Mouse (Mus musculus) kidney, adult 2 months (tissue): ENCODE data around the gene Cdh12.

Experiments
- CTCF ChIP-seq: fragments of 200-500 bp; conservative IDR thresholded peaks from 2 replicates; pipeline ENCODE4 v1.5.1; 2011; ENCODE audit warnings: low read depth, mild to moderate bottlenecking, control low read depth, low read length, moderate library complexity, mixed read lengths; ENCODE audit not compliant: insufficient read depth, insufficient read length
- POLR2A ChIP-seq: fragments of 200-500 bp; IDR thresholded peaks from one replicate; pipeline ENCODE4 v1.6.1; 2011; ENCODE audit warnings: low read depth, low read length, control low read depth

DNA sequence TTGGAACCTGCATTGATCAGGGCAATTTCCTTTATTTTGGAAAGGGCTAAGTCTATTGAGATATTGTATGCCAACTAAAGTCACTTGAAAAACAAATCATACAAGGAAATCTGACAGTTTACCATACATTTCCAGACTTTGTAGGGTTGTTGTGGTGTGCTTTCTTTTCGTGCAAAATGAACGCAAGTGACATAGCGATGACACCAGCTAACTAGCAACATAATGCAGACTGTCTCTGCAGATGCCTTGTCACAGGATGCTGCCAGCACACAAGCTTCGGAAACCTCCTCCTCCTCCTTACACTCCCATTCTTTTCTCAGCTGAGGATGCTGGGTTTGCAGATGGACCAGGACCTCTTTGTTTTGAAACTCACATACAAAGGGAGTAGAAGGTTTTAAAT, 731.1 kb downstream of the Cdh12 start:
- TF ChIP-seq POLR2A (no peak), CTCF (no peak)
